Mouse (Mus musculus) gonadal fat pad, adult 2 months (tissue): ENCODE results near the gene Gm20823. TPM values are rescaled to one million over a fixed set of nuclear protein-coding genes. Genes with fewer than 3 reads are reported as not detected.
"Not testable (repeated sequence)": the region's sequence is repeated elsewhere in the genome, so short reads cannot be mapped to it uniquely, and the experiment has no call there.

Experiments used
- DNase-seq: peaks from one replicate; pipeline ENCODE4 v3.0.0-alpha.2; 2012; ENCODE audit warnings: low read depth
- polyA plus RNA-seq: library from polyadenylated mRNA; depleted of rRNA; stranded (reverse); fragments of >200 nt; gene quantifications from 2 replicates; pipeline ENCODE4 v1.2.3, GENCODE M21; 2012; rRNA removed

The Gm20823 gene
- polyA plus RNA-seq, result not detected in 2 replicates

DNA sequence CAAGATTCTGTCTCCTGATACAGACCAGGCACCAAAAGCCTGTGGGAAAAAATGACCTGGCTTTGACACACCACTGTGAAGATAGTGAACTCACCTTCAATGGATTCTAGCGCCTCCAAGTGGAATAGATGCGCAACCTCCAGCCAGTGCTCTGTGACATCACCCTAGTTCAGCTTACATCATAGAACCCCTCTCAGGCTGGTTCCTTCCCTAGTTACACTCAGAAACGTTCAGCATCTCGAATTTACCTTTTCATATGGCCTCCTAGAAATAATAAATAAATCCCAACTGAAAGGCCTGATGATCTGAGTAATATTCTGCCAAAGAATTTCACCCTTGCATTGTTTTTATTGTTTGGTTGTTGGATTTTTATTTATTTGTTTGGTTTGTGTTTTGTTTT is at the start of gene Gm20823:
TSS of gene Gm20823 (minus strand) at position 101 of the 400 bp plus-strand sequence.
- DNase-seq, result not testable (repeated sequence)
